Mouse (Mus musculus) neutrophil, adult 65 days (primary cell): ENCODE data around the gene Fastkd5. TPM values are rescaled to one million over a fixed set of nuclear protein-coding genes. Genes with fewer than 3 reads are reported as not detected.

Experiments
- total RNA-seq: library from RNA; stranded (reverse); gene quantifications from 2 replicates; pipeline ENCODE4 v1.2.4, GENCODE M21; 2023

The Fastkd5 gene
- total RNA-seq = 2.1 and 2.4 TPM in 2 replicates

DNA sequence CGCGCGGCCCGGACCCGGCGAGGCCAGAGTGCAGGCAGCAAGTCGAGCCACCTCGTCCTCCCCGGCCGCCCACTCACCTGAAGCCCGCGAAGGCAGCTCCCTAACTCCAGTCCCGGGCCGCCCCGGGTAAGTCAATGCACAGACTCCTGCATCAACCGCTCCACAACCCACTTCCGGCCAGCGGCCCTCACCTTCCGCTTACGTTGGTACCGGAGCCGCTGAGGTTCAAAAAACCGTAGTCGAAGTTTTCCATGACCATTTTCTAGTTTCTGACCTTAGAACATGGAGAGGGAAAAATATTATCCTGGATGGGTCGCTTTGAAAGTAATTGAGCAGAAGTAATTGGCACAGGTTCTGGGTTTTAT is at the start of gene Fastkd5, which contains the start of gene Ubox5:
Gene Fastkd5 (minus strand): TSS at position 189 of the 365 bp plus-strand sequence.
Gene Ubox5 (minus strand): TSS at position 200 of the 365 bp plus-strand sequence.

GRCm38 (mm10) chr2:130667559-130667958 is 37.7 kb upstream of the Fastkd5 start, which contains the start of gene Itpa:
TSS of gene Itpa (plus strand) at chr2:130667610.

DNA sequence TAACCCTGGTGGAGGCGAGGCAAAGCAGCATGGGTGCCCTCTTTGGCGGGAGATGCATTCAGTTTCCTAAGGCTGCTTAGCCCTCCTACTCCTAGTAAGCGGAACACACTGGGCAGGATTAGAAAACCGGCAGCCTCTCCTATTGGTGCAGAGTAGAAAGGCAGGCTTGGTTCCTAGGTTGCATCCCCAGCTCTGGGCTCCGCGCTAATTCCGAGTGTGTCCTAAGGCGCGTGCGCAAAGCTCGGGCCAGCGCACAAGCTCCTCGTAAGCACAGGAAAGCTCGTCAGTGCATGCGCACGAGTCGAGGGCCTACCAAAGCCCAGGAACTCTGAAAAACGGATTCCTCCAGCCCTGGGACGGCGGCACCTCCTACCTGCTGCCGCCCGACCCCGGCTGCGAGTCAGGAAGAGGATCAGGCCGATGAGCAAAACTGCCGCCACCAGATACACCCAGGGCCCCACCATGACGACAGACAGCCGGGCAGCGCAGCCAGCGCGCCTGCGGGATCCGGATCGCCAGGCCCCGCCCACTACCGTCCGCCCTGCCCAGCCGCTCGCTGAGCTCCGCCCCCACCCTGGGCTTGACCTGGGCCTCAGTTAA is 34.4 kb upstream of the Fastkd5 start, which contains the start of gene Ddrgk1:
Gene Ddrgk1 (minus strand): TSS at position 558 of the 600 bp plus-strand sequence.

GRCm38 (mm10) chr2:130642684-130643369 is 13.0 kb upstream of the Fastkd5 start, which contains the start of gene Lzts3:
TSS of gene Lzts3 (minus strand) at chr2:130642803.

GRCm38 (mm10) chr2:130582552-130582951 is 47.3 kb downstream of the Fastkd5 start, which contains the start of gene Avp:
TSS of gene Avp (minus strand) at chr2:130582554.

GRCm38 (mm10) chr2:130575873-130576272 is 54.0 kb downstream of the Fastkd5 start, which contains the start of gene Oxt:
TSS of gene Oxt (plus strand) at chr2:130576173.

Other genes with a start within 250 kb of the Fastkd5 start
- gene Cpxm1, start 232.5 kb downstream of the Fastkd5 start, total RNA-seq = 0.25 and 0.66 TPM in 2 replicates
- not detected in 2 replicates for gene Gm28372, start 224.8 kb downstream of the Fastkd5 start, total RNA-seq
- not detected in 2 replicates for gene 1700020A23Rik, start 224.8 kb downstream of the Fastkd5 start, total RNA-seq
- gene Tmem239, start 223.5 kb downstream of the Fastkd5 start, total RNA-seq = not detected in 2 replicates
- gene Vps16, start 205.7 kb downstream of the Fastkd5 start, total RNA-seq = 53.6 and 89.6 TPM in 2 replicates
- gene Pced1a, start 205.3 kb downstream of the Fastkd5 start, total RNA-seq = 14.1 and 17.0 TPM in 2 replicates
- 66.3 and 68.3 TPM in 2 replicates for gene Ptpra, start 179.7 kb downstream of the Fastkd5 start, total RNA-seq
- gene Mrps26, start 66.3 kb downstream of the Fastkd5 start, total RNA-seq = 25.8 and 25.9 TPM in 2 replicates
- gene Oxt, start 53.9 kb downstream of the Fastkd5 start, total RNA-seq = not detected in 2 replicates
- gene Avp, start 47.5 kb downstream of the Fastkd5 start, total RNA-seq = not detected in 2 replicates
- gene Ubox5, start within 50 bp of the Fastkd5 start, total RNA-seq = 1.6 and 1.9 TPM in 2 replicates
- gene Lzts3, start 12.8 kb upstream of the Fastkd5 start, total RNA-seq = 0.82 and 1.3 TPM in 2 replicates
- 24.2 and 32.6 TPM in 2 replicates for gene Ddrgk1, start 34.6 kb upstream of the Fastkd5 start, total RNA-seq
- 10.2 and 10.3 TPM in 2 replicates for gene Itpa, start 37.6 kb upstream of the Fastkd5 start, total RNA-seq
- 0.16 TPM in 1 of 2 replicates, not detected in the other for gene Slc4a11, start 67.5 kb upstream of the Fastkd5 start, total RNA-seq